Mouse (Mus musculus): Measurements from ENCODE around the gene Gm20489.

DNA sequence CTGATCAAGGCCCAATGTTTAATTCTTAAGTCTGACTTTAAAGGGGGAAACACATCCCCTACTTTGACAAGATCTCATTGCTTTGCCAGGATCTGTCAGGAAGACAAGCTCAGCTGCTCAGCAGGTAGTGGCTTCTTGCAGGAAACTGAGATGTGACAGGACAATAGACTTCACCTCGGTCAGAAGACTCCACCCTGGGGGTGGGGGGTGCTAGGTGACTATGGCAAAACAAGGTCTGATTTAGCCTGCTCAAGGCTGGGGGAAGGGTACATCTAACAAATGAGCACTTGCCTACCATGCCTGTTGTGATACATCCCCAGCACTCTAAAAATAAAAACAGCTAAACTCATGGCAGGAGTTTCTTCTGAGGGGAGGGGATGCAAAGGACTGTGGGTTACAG lies 23.8 kb downstream of the Gm20489 start:
- TF ChIP-seq POLR2A (IDR thresholded peaks at IDR 0.05; ENCODE audit: extremely low read depth, insufficient read depth, low read length) (no peak), CTCF (IDR thresholded peaks at IDR 0.05; ENCODE audit: extremely low read depth, insufficient read depth, low read length) (no peak)
